Mouse (Mus musculus): ENCODE data around the gene Rplp2. TPM values are rescaled to one million over a fixed set of nuclear protein-coding genes. Genes with fewer than 3 reads are reported as not detected.

Rplp2 gene
- polyA plus RNA-seq, 1 experiment, result 693 TPM

DNA sequence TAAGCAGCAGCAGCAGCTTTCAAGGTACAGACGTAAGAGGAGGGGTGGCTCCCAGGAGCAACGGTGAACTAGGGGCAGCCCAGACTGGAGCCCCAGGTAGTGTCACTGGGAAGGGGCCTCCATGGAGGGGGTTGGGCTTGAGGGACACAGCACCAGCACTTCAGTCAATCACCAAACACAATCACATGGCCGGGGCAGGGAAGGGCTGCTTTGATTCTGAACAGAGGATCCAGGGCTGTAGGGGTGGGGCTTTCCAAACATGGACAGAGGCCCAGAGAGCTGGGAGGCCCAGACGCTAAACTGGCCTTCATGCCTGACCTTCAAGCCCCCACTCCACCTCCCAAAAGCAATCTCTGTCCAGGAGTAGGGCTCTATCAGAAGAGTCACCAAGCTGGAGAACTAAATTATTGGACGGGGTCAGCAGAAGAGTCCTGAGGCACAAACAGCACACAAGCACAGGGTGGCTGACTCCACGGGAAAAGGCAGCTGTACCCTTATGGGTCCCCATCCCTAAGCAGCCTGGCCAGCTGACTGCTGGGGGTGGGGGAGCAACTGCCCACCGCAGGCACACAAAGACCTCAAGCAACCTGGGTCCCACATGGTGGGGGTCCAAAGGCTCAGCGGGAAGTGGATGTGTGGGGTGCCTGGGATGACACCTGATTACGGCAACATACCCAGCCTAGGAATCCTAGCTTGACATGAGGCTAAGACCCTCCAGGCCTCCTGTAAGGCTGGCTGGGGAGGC is 17.2 kb upstream of the Rplp2 start:
- no peak for DNase-seq (ENCODE audit: low read depth, low spot score)
- 66% methylated on average over 9 of the region's 9 CpGs for WGBS

DNA sequence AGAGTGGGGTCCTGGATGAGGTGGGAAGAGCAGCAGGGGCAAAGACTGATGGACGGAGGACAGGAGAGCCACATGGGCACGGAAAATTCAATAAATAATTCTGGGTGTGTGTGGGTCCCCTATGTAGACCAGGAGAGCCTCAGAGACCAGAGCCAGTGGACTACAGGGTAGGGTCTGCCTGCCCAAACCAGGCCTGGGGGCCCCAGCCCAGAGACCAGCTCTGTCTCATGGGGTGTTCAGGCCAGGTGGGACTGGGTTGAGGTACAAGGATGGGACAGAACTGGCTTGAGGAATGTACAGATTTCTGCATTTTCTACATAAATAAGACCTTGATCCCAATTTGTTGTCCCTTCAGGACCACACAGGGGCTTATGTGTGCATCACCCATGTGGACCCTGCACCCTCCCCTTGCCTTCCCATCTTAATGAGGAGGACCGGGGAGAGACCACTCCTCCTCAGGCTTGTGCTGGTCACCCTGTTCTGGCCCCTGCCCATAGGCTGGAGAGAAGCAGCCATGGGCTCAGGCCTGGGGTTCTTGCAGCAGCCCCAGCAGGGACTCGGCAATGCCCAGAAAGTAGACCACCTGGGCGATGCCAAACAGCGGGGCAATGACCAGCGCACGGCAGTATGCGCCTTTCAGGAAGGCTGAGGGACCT is 16.5 kb upstream of the Rplp2 start:
- WGBS, result 96% methylated on average over 9 of the region's 9 CpGs
- no peak for DNase-seq (ENCODE audit: low read depth, low spot score)

DNA sequence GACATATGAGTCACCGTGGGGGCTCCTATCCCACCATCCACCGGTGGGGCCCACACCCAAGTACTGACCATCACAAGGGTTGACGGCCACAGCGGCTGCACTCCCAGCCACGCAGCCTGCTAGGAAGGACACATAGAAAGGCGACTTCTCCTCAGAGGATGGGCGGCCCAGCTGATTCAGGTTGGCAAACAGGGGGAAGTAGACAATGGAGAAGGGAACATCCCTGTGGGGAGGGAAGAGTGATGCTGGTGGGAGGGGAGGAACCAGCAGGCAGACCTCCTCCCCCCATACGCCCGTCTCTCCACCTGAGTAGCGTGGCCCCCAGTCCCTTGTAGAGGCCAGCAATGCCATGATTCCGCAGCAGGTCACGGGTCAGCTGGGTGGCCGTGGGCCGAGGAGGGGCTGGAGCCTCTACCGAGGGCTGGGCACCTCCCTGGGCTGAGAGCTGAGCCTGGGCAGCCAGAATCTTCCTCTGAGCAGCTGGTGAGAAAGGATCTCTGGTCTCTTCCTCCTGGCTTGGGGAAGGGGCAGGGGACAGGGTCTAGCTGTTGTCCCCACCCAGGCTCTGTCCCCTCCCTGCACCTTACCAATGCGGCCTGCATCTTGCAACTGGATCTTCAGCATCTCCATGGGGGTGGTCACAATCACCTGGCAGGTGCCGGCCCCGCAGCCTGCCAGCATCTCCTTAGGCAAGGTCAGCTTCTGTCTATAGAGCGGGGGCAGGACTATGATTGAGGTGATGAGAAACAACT is 15.6 kb upstream of the Rplp2 start:
- DNase-seq (ENCODE audit: low read depth, low spot score), result no peak
- WGBS, result 93% methylated on average over 19 of the region's 19 CpGs

DNA sequence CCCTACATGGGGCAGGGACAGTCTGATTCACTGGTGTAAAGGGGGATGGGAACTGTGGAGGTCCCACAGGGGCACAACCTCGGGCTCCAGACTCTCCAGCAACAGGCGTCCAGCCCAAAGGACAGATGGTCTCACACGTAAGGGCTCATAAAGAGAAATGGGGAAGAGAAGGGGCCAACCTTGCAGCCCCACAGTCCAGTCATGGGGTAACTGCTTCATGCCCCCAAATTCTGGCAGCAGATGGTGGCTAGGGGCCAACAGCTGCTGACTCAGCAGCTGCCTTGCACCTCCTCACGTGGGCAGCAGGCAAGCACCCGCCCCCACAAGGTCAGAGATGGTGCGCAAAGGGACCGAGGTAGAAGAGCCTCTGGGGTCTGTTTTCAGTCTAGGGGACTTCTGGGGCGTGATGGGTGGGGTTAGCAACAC is 15.0 kb upstream of the Rplp2 start:
- 63% methylated on average over 8 of the region's 8 CpGs for WGBS
- no peak for DNase-seq (ENCODE audit: low read depth, low spot score)

DNA sequence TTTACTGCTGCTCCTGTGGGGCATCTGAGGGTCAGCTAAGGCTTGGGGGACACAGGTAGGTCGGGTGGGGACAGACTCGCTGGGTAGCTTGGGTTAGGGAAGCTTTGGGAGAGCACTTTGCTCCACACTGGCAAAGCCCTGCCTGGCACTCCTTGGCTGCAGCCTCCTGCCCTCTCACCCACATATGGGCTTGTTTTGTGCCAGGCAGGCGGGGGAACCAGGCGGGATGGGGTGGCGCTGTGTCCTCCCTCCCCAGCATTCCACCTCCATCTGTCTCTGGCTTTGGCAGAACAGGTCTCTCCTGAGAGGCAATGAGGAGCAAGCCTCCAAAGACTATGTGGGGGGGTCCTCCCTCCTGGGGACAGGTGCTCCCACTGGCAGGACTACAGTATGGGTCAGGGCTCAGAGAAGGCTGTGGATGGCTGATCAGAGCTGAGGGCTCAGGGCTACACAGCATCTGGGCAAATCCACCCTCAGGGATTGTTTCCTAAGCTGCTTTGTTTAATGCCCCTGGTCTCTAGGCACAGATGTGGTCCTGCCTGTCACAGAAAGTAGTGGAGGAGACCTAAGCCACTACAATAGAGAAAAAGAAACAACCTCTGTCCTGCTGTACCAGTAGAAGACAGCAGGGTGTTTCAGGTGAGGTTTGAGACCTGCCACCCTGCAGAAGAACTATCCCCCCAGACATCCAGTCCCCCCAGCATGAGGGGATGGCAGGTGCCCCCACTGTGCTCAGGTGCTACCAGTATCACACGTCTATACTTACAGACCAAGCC is 14.2 kb upstream of the Rplp2 start:
- no peak for DNase-seq (ENCODE audit: low read depth, low spot score)
- WGBS, result 51% methylated on average over 6 of the region's 6 CpGs

DNA sequence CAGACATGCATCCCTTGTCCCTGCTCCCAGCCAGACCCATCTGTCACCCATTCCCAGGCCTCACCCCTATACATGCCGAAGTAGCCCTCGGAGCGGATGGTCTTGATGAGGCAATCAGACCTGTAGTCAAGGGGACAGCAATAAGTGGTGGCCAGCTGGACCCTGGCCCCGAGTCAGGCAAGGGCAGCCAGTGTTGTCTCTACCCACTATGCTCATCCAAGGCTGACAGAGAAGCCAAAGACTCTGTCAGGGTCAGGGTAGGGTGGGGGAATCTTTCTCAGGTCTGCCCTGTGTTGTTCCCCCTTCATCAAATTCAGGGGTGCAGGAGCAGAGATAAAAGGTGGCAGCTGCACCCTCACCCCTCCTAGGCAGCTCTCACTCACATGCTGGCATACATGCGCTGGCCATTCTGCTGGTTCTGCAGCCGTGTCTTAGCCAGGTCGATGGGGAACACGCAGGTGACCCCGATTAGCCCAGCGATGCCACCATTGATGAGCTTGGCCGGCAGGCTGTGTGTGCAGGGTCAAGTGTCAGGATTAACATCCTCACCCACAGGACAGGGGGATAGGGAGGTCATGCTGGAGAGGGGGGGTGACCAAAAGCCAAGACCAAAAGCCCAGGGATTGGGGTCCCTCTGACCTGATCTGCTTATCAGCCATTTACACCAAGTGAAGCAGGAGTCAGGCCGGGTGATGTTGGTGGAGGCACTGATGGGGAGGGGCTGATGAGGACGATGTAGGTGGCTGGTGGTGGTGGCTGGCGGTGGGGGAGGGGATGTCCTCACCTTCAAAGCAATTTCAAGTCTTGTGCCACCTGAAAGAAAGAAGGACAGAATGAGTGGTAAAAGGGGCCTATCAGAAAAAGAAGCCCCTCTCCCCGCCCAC is 13.4 kb upstream of the Rplp2 start:
- DNase-seq (ENCODE audit: low read depth, low spot score), result no peak
- WGBS, result 75% methylated on average over 15 of the region's 15 CpGs

DNA sequence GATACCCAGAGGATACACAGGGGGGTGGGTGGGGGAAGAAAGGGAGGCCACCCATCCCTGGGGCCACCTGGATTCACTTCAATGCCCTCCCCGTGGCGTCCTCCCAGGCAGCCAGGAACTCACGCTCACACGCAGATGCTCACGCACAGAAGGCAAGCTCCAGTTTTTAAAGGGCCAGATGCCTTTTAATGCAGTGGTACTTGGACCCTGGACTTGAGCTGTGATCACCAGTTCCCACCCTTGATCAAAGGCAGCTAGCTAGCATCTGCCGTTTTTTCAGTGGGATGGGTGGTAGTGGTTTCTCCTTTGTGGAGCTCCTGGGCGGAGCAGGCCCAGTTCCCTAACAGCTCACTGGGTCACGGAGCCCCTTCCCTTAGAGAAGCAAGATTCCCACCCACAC is 12.7 kb upstream of the Rplp2 start:
- DNase-seq (ENCODE audit: low read depth, low spot score), result no peak
- WGBS, result 17% methylated on average over 8 of the region's 8 CpGs

DNA sequence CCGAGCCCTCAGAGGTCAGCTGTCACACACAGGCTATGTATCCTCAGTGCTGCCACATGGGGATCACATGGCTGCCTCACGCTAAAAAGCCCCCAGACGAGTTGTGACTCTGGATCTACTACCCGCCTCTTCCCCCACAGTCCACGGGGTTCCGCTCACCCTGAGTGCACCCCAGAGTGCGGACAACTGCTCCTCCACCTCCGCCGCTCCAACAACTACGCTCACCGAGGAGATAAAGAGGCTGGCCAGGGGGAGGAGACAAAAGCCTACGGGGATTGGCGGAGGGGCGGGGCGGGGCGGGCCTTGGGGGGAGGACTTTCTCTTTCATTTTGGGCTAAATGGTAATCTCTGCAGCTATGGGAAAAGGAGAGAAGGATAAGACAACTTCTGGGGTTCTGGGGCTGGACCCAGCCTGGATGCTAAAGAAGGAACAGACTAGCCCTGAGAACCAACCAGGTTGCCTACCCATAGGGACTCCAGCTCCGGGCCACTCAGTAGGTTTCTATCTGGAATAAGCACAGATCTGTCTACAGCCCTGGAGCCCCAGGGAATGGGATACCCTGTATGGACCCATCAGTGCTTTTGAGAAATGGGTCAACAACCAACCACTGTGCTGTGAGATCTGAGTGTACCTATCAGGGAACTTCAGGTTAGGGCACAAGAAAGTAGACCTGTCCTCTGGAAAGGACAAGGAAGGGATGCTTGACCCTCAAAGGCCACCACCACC is 11.9 kb upstream of the Rplp2 start:
- WGBS, result 2% methylated on average over 17 of the region's 17 CpGs
- DNase-seq (ENCODE audit: low read depth, low spot score), result no peak

DNA sequence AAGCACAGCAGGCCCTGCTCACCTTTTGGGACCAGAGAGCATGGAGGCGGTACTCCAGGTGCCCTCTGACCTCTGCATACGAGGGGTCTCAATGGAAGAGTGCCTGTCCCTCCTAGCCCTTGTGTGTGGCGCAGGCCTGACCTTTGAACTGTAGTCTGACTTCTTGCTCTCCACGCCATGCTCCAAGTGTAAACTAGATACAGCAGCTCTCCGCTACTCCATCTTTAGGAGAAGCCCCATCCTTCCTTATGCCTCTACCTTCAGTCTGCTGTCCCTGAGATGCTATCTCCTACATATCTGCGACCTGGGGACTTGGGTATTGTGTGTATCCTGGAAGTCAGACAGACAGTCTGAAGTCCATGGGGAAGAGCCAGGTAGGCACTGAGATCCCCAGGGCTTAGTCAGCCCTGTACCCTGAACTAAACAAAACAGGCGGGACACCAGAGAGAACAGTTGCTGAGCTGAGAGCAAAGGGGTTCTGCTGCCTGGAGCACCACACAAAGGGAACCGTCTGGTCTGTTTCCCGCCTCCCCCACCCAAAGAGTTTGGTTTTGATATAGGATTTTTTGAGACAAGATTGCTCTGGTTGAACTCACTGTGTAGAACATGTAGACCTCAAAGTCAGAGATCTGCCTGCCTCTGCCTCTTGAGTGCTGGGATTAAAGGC is 11.2 kb upstream of the Rplp2 start:
- 69% methylated on average over 9 of the region's 9 CpGs for WGBS
- DNase-seq (ENCODE audit: low read depth, low spot score), result no peak

DNA sequence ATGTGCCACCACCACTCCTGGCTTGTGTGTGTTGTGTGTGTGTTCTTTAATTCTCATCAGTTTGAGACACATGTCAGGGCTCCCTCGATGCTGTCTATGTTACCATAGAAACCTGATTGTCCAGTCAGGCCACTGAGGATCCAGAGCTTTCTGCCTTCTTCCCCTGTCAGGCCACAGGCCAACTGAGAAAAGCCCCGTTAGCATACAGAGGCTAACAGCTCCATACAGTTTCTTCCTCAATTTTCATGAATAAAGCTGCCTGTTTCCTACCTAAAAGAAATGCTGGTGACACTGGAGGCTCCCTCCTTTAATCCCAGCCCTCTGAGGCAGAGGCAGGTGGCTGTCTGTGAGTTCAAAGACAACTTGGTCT is 10.7 kb upstream of the Rplp2 start:
- DNase-seq (ENCODE audit: low read depth, low spot score), result no peak
- WGBS, result 44% methylated on average over 2 of the region's 2 CpGs

DNA sequence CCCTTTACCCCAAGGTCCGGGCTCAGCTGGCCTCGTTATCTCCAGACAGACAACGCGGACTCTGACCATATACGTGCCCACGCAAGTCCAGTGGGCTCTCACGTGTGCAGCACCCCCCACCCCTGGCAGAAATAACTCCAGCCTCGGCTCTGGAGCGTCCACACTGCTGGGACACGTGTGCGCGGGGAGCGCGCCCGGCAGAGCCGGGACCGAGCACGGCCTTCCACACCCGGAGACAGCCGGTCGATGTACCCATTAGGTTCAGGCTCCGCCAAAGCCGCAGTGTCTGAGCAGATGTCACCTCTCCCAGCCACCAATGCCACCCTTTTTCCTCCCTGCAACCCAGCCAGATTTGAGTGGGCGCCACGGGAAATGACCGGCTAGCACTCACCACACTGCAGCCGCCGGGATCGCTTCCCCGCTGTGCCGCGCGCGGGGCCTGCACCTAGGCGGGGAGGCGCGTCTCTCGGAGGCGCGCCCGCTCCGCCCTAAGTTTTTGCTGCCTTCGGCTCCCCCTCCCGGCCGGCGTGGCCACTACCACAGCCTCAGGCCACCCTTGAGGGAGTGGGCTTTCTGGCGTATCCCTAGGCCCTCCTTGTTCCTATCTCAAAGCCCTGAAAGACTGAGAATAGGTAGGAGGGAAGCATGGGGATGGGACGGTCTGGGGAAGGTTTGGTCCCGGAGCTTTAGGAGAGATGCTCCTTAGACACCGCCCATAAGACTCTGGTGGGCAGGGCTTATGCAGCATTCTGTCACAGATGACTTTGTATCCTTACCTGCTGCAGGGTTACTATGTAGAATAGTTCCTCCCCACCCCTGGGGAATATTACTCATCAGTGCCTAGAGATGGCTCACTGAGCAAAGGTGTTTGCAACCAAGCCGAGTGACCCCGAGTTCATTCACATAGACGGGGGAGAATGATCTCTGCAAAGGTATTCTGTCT is 9.7 kb upstream of the Rplp2 start, which contains the start of gene Slc25a22:
Gene Slc25a22 (minus strand): TSS at position 715 of the 943 bp plus-strand sequence.
- DNase-seq (ENCODE audit: low read depth, low spot score), result no peak
- WGBS, result 7% methylated on average over 53 of the region's 53 CpGs

DNA sequence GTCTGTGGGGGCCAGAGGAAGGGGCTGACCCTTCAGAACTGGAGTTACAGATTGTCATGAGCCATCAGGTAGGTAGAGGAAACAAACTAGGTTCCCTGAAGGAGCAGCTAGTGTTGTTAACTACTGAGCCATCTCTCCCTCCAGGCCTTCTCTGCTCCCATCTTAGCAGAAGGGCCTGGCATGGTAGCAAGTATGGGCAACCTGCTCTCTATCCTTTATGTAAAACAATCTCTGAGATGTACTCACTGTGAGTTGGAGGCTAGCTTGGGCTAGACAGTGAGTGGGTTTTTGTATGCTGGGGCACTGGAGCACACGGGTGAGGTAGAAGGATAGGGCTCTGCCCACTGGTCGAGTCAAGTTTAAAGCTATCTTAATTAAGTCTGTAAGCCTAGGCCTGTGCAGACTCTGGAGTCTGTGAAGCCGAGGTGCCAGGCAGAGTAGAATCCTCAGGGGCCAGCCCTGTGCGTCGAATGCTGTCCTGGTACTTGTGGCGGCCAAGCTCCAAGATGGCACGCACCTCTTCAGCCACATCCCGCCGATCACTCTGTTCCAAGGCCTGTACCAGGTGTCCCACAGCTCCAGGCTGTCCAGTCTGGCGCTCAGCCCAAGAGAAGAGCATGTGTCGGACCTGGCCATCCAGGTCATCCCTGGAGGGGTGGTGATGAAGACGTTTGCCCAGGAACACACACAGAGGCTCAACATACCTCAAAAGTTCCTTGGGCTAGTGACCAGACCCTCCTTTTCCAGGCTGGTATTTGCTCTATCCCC is 8.8 kb upstream of the Rplp2 start:
- 94% methylated on average over 12 of the region's 12 CpGs for WGBS
- DNase-seq (ENCODE audit: low read depth, low spot score), result no peak

DNA sequence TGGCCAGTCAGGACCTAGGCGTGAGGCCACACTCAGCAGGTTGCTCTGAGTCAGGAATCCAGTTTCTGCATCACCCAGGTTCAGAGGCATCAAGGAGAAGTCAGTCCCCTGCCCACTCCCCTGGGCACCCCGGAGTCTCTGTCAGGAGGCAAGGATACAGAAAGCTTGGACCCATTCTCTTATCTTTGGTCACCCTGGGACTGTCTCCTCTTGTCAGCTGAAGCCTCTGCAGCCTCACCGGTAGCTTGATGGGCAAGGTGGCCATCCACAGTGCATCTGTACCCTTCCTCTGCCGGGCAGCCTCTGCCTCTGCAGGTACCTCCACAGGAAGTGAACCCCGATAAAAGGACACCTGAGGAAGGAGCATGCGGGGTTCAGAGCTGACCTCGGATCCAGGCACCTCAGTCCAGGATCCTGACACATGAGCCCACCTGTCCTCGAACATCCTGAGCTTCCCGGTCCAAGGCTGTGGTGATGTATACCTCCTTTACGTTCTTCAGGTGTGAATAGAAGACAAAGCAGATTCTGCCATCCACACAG is 8.0 kb upstream of the Rplp2 start:
- no peak for DNase-seq (ENCODE audit: low read depth, low spot score)
- WGBS, result 96% methylated on average over 10 of the region's 10 CpGs

DNA sequence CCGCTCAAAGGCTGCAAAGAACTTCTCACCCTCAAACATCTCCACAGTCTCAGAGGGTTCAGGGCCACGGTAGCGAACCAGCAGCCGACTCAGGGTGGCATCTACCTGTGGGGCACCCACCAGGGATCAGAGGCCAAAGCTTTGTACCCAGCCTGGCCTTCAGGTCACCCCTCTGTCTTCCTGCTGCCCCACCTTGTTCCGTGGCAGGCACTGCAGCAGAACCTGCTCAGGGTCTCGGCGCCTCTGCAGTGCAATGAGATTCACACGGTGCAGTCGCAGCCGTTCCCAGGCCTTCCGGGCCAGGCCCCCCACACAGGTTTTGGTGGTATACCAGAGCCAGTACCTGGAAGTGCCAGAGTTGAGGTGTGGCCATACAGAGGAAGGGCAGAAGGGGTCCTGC is 7.4 kb upstream of the Rplp2 start:
- no peak for DNase-seq (ENCODE audit: low read depth, low spot score)
- 96% methylated on average over 11 of the region's 11 CpGs for WGBS

DNA sequence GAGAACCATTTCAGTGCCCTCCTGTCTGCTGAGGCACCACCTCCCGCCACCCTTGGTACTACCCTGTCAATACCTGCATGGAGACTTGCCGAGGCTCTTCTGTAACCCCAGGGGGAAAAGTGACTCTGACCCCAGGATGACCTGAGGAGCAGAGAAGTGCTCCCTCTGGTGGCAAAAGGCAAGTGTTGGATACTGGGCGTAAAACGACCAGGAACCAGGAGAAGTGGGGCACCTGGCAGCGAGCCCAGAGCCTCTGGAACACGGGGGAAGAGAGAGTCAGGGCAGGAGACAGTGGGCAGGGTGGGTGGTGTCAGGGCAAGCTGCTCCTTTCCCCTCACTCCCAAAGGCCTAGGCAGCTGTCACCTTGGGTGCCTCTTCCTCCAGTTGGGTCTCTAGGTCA is 6.6 kb upstream of the Rplp2 start:
- no peak for DNase-seq (ENCODE audit: low read depth, low spot score)

DNA sequence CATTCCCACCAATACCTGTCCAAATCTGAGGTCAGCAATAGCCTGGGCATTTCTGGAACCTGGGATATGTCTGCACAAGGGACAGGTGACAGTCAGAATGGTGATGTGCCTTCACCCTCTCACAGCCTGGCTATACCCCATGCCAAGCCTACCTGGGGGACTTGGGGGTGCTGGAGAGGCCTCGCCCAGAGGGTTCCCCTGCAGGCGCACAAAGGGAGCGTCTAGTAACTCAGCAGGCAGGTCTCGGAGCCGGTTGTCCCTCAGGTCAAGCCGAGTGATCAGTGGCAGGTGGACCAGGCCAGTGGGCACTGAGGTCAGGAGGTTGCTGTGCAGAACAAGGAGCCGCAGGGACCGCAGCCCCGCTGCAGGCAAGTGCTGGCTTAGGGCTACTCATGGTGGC is 5.7 kb upstream of the Rplp2 start:
- no peak for DNase-seq (ENCODE audit: low read depth, low spot score)
- 95% methylated on average over 9 of the region's 9 CpGs for WGBS

More for the DNA sequence above, 6.6 kb upstream of the Rplp2 start:
- 22% methylated on average over 6 of the region's 6 CpGs for WGBS
